Mouse (Mus musculus) CH12.LX (cell line): ENCODE measurements at regions not wholly inside any gene's neighbourhood (a gene's known extent, or its start where the extent isn't known, plus 50 kb on each side); places are given as distances from the start of the nearest gene placed in this dataset.

Experiments used
- DNase-seq: peaks from one replicate; pipeline ENCODE4 v3.0.0-alpha.2; 2013; ENCODE audit errors: extremely low read depth
- H3K27ac ChIP-seq: 2 replicates; pipeline ENCODE4 v1.5.1; 2012; ENCODE audit warnings: low read depth, mild to moderate bottlenecking, control low read depth, moderate library complexity; ENCODE audit not compliant: insufficient read depth
- H3K27me3 ChIP-seq: replicated peaks from 2 replicates; pipeline ENCODE3; 2012; ENCODE audit warnings: inconsistent platforms
- H3K36me3 ChIP-seq, 2 experiments: replicated peaks in 1 of 2; 2 replicates each; pipeline versions ENCODE3 to v1.6.1; 2012; ENCODE audit warnings: inconsistent platforms in 1 of 2, low read length in 1 of 2, mild to moderate bottlenecking in 1 of 2, mixed read lengths in 1 of 2, moderate library complexity in 1 of 2; ENCODE audit not compliant: control insufficient read depth in 1 of 2, insufficient read depth in 1 of 2
- H3K4me1 ChIP-seq, 2 experiments: 2 replicates each; pipeline ENCODE4 v1.6.1; 2012; ENCODE audit warnings: inconsistent platforms in 1 of 2, moderate library complexity in 1 of 2; ENCODE audit not compliant: insufficient read depth in 2 of 2, control insufficient read depth in 1 of 2
- H3K4me2 ChIP-seq: 2 replicates; pipeline ENCODE4 v1.6.1; 2012; ENCODE audit warnings: low read depth, mild to moderate bottlenecking, control low read depth; ENCODE audit not compliant: poor library complexity, insufficient read depth, severe bottlenecking
- H3K4me3 ChIP-seq, 3 experiments: fragments of 150-350 bp in 1 of 3; sonication (generic) in 1 of 3; replicated peaks in 1 of 3; 2 replicates each; pipeline versions ENCODE3 to v1.5.1; 2011 to 2012; ENCODE audit warnings: low read depth in 2 of 3, low read length in 2 of 3, mild to moderate bottlenecking in 2 of 3, moderate library complexity in 2 of 3, control low read depth in 1 of 3, improper control_type of control experiment in 1 of 3, inconsistent platforms in 1 of 3, mixed read lengths in 1 of 3; ENCODE audit not compliant: poor library complexity in 1 of 3
- H3K79me2 ChIP-seq: replicated peaks from 2 replicates; pipeline ENCODE4 v1.6.1; 2012; ENCODE audit warnings: mild to moderate bottlenecking, moderate library complexity; ENCODE audit not compliant: control insufficient read depth, poor library complexity, insufficient read depth, severe bottlenecking; ENCODE audit errors: extremely low read depth
- H3K9ac ChIP-seq: 2 replicates; pipeline ENCODE4 v1.6.1; 2012; ENCODE audit warnings: low read depth, mild to moderate bottlenecking, control low read depth, moderate library complexity; ENCODE audit not compliant: insufficient read depth
- H3K9me3 ChIP-seq: replicated peaks from 2 replicates; pipeline ENCODE3; 2012; ENCODE audit warnings: low read length, inconsistent platforms, mixed read lengths
- BHLHE40 ChIP-seq: IDR thresholded peaks from 2 replicates; pipeline ENCODE4 v1.6.1; 2011; ENCODE audit warnings: mild to moderate bottlenecking, low read depth, low read length, improper control_type of control experiment
- ELF1 ChIP-seq: IDR thresholded peaks from 2 replicates; pipeline ENCODE4 v1.6.1; 2014; ENCODE audit warnings: low read depth, mild to moderate bottlenecking, inconsistent platforms, low read length, improper control_type of control experiment
- GABPA ChIP-seq: IDR thresholded peaks from 2 replicates; pipeline ENCODE4 v1.6.1; 2012; ENCODE audit warnings: low read depth, low read length, improper control_type of control experiment, inconsistent platforms; ENCODE audit not compliant: insufficient replicate concordance
- HCFC1 ChIP-seq: IDR thresholded peaks from 2 replicates; pipeline ENCODE4 v1.6.1; 2012; ENCODE audit warnings: low read depth, mild to moderate bottlenecking, inconsistent platforms, low read length, improper control_type of control experiment
- IRF4 ChIP-seq: IDR thresholded peaks from 2 replicates; pipeline ENCODE4 v1.6.1; 2014; ENCODE audit warnings: low read depth, mild to moderate bottlenecking, inconsistent platforms, low read length, improper control_type of control experiment
- JUN ChIP-seq: IDR thresholded peaks from 2 replicates; pipeline ENCODE4 v1.6.1; 2011; ENCODE audit warnings: low read depth, mild to moderate bottlenecking, low read length, improper control_type of control experiment, moderate library complexity; ENCODE audit not compliant: insufficient read depth
- JUND ChIP-seq: conservative IDR thresholded peaks from 2 replicates; pipeline ENCODE4 v1.6.1; 2011; ENCODE audit warnings: low read depth, low read length, improper control_type of control experiment
- KAT2A ChIP-seq: IDR thresholded peaks from 2 replicates; pipeline ENCODE4 v1.6.1; 2012; ENCODE audit warnings: low read length, improper control_type of control experiment, inconsistent platforms; ENCODE audit not compliant: insufficient replicate concordance
- MAFK ChIP-seq: IDR thresholded peaks from 2 replicates; pipeline ENCODE4 v1.6.1; 2011; ENCODE audit warnings: low read length, improper control_type of control experiment; ENCODE audit not compliant: insufficient replicate concordance
- MEF2A ChIP-seq: IDR thresholded peaks from 2 replicates; pipeline ENCODE4 v1.6.1; 2014; ENCODE audit warnings: low read depth, mild to moderate bottlenecking, inconsistent platforms, low read length, improper control_type of control experiment, borderline replicate concordance
- MXI1 ChIP-seq: IDR thresholded peaks from 2 replicates; pipeline ENCODE4 v1.6.1; 2011; ENCODE audit warnings: mild to moderate bottlenecking, low read depth, low read length, improper control_type of control experiment
- NELFE ChIP-seq: IDR thresholded peaks from 2 replicates; pipeline ENCODE4 v1.6.1; 2011; ENCODE audit warnings: low read depth, low read length, improper control_type of control experiment
- POLR2A ChIP-seq: IDR thresholded peaks from 2 replicates; pipeline ENCODE4 v1.6.1; 2011; ENCODE audit warnings: low read depth, mild to moderate bottlenecking, improper control_type of control experiment, low read length
- POLR2AphosphoS2 ChIP-seq: IDR thresholded peaks from 2 replicates; pipeline ENCODE4 v1.6.1; 2011; ENCODE audit warnings: low read depth, low read length, improper control_type of control experiment
- RAD21 ChIP-seq: IDR thresholded peaks from 2 replicates; pipeline ENCODE4 v1.6.1; 2011; ENCODE audit warnings: low read depth, mild to moderate bottlenecking, low read length, improper control_type of control experiment, moderate library complexity
- SMC3 ChIP-seq: IDR thresholded peaks from 2 replicates; pipeline ENCODE4 v1.6.1; 2011; ENCODE audit warnings: low read depth, low read length, improper control_type of control experiment
- TBP ChIP-seq: conservative IDR thresholded peaks from 2 replicates; pipeline ENCODE4 v1.6.1; 2011; ENCODE audit warnings: low read depth, low read length, improper control_type of control experiment
- TCF12 ChIP-seq: IDR thresholded peaks from 2 replicates; pipeline ENCODE4 v1.6.1; 2014; ENCODE audit warnings: low read depth, mild to moderate bottlenecking, inconsistent platforms, low read length, improper control_type of control experiment
- USF1 ChIP-seq: IDR thresholded peaks from 2 replicates; pipeline ENCODE4 v1.6.1; 2014; ENCODE audit warnings: low read depth, mild to moderate bottlenecking, inconsistent platforms, low read length, improper control_type of control experiment
- USF2 ChIP-seq: conservative IDR thresholded peaks from 2 replicates; pipeline ENCODE4 v1.6.1; 2011; ENCODE audit warnings: low read depth, low read length, improper control_type of control experiment
- ZKSCAN1 ChIP-seq: IDR thresholded peaks from 2 replicates; pipeline ENCODE4 v1.6.1; 2012; ENCODE audit warnings: low read depth, inconsistent platforms, low read length, improper control_type of control experiment, borderline replicate concordance
- ZMIZ1 ChIP-seq: IDR thresholded peaks from 2 replicates; pipeline ENCODE4 v1.6.1; 2012; ENCODE audit warnings: low read depth, mild to moderate bottlenecking, inconsistent platforms, low read length, improper control_type of control experiment
- dilution Hi-C: fragments of 300-500 bp; cut with MboI; formaldehyde crosslinking; loops from 2 replicates; pipeline ENCODE4 v1.14.3; 2020; ENCODE audit warnings: low sequenced_read_pairs; ENCODE audit not compliant: extremely low pct_unique_long_range_greater_than_20kb, extremely low pct_ligation_motif_present
- in situ Hi-C: fragments of 300-500 bp; cut with MboI; formaldehyde crosslinking; loops from 3 replicates; pipeline ENCODE4 v1.14.3; 2019; ENCODE audit warnings: low sequenced_read_pairs, low pct_ligation_motif_present, low pct_unique_long_range_greater_than_20kb, mixed read lengths

GRCm38 (mm10) chr2:106183651-106184050, 180.3 kb upstream of the Dnajc24 start:
- H3K79me2 ChIP-seq: no peaks in the 10 kb centered on the region
- H3K9ac ChIP-seq: no peak overlapping the region
- no peak overlapping the region for H3K4me2 ChIP-seq
- H3K9me3 ChIP-seq: no peaks in the 10 kb centered on the region
- no peak for DNase-seq
- H3K4me1 ChIP-seq: no peaks in the 10 kb centered on the region
- H3K27ac ChIP-seq: no peak overlapping the region
- in situ Hi-C loops (loop anchor here (25.0 kb wide), 1 partner anchor 571 kb away; no protein-coding TSS in a partner anchor), dilution Hi-C loops (no loop called here)
- no peak for TF ChIP-seq JUND
- no peak for TF ChIP-seq USF1
- TF ChIP-seq GABPA: no peak
- no peak for TF ChIP-seq ELF1
- no peak for TF ChIP-seq KAT2A
- no peak for TF ChIP-seq ZKSCAN1
- TF ChIP-seq NELFE: no peak
- no peak for TF ChIP-seq ZMIZ1
- TF ChIP-seq JUN: no peak
- TF ChIP-seq POLR2AphosphoS2: no peak
- TF ChIP-seq POLR2A: no peak
- no peak for TF ChIP-seq USF2
- TF ChIP-seq TBP: no peak
- no peak for TF ChIP-seq BHLHE40
- no peak for TF ChIP-seq MXI1
- H3K36me3 ChIP-seq: no peaks in the 10 kb centered on the region
- H3K27me3 ChIP-seq: no peaks in the 10 kb centered on the region
- H3K4me3 ChIP-seq: no peak overlapping the region

- Histone ChIP-seq H3K4me1 (no peaks in the 10 kb centered on the region), H3K9ac (no peak overlapping the region), H3K4me3 (no peak overlapping the region), H3K4me2 (no peak overlapping the region), H3K36me3 (no peaks in the 10 kb centered on the region), H3K27me3 (no peaks in the 10 kb centered on the region), H3K27ac (no peak overlapping the region), H3K79me2 (no peaks in the 10 kb centered on the region), H3K9me3 (no peaks in the 10 kb centered on the region)
- in situ Hi-C loops (loop anchor here (25.0 kb wide), 1 partner anchor 570 kb away; no protein-coding TSS in a partner anchor), dilution Hi-C loops (no loop called here)
- DNase-seq: no peak
- TF ChIP-seq TCF12 (no peak), BHLHE40 (no peak), HCFC1 (no peak), IRF4 (no peak), MEF2A (no peak), ZMIZ1 (no peak), USF2 (no peak), MXI1 (no peak), USF1 (no peak), SMC3 (no peak), JUN (no peak), POLR2AphosphoS2 (no peak), MAFK (no peak), RAD21 (no peak), ZKSCAN1 (no peak)
Observed at GRCm38 (mm10) chr2:106182051-106182450, 178.7 kb upstream of the Dnajc24 start.
